Mouse (Mus musculus) kidney, postnatal 14 days (tissue): ENCODE data around the gene Dffb.

ENCODE experiments used
- DNase-seq: peaks from one replicate; pipeline ENCODE4 v3.0.0; 2022; ENCODE audit warnings: mixed read lengths

The Dffb gene

DNA sequence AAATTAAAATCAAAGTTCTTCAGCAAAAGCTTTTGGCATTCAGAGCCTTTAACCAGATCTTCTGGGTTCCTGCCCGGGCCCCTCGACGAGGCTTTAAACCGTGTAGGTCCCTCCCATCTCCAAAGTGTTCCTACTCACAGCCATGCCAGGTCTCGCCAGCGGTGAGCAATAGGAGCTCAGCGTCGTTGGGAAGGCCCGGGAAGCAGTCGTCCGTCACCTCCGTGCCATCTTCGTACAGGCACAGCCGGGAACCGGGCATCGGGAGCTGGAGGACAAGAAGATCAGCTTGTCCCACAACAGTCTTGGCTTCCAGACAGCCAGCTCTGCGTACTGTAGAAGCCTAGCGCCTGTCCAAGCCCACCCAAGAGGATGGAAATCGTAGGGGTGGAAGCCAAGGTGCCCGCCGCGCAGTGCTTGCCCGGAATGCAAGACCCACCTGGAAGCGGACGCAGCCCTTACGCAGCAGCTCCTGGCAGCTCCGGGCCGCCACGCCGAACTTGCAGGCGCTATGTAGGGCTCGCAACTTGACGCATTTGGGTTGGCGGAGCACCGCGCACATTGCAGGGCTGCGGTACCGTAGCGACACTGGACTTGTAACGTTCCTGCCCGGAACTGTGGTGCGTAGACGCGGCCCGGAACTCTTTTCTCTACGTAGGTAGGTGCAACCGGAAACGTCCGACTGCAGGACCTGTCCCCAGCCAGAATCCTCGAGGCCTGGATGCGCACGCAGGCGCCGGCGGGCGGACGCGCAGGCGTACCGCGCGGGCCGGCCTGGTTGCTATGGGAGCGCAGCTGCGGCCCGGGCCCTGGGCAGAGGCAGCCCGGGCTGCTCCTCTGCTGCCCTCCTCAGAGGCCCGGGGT lies at the start of gene Dffb, which contains the start of gene Cep104:
Gene Dffb (minus strand): TSS at position 696 of the 861 bp plus-strand sequence.
Gene Cep104 (plus strand): TSS at position 764 of the 861 bp plus-strand sequence.
- DNase-seq, result peak; percentile 96

- peak; percentile 72 for DNase-seq
Measured at GRCm38 (mm10) chr4:154023754-154024601, 49.1 kb upstream of the Dffb start.

GRCm38 (mm10) chr4:154022844-154023243 lies 47.9 kb upstream of the Dffb start:
- no peak for DNase-seq

DNA sequence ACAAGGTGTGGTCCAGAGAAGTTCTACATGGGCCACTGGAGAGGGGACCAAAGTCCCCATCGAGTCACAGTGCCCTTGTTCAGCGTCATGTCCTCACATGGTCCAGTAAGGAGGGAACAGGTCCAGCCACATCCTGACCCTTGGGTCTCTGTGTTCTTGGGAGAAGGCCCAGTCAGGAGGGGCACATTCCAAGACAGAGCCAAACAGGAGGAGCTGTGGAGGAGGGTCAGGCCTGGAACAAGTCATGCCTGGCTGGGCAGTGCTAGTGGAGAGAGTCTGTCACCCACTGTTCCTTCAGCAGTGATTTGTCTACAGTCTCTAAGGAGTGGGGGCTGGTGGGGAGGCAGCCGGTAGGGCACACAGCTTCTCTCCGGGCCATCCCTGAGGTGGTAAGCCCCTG lies 47.5 kb upstream of the Dffb start:
- peak; percentile 91 for DNase-seq

DNA sequence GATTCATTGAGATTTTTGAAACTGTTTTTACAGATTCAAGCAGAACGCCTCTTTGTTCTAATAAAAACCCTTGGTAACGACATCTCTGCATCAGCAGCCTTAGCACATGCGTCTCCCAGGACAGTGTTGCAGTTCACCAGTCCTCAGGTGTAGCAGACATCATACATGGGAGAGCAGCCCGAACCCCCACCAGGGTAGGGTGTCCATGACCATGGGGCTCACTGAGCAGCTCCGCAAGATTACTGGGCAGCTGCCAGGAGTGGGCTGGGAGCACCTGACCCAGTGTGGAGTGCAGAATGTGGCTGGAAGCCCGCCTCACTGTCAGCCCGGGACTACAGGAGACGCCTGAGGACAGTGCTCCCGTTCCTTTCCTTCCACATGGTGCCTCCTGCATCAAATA lies 46.5 kb upstream of the Dffb start:
- peak; percentile 73 for DNase-seq

- DNase-seq, result peak; percentile 75
Measured at GRCm38 (mm10) chr4:154019571-154019970, 44.6 kb upstream of the Dffb start.

- no peak for DNase-seq
Measured at GRCm38 (mm10) chr4:154015476-154015875, 40.5 kb upstream of the Dffb start.

- no peak for DNase-seq
Measured at GRCm38 (mm10) chr4:154012132-154012882, 37.4 kb upstream of the Dffb start.

DNA sequence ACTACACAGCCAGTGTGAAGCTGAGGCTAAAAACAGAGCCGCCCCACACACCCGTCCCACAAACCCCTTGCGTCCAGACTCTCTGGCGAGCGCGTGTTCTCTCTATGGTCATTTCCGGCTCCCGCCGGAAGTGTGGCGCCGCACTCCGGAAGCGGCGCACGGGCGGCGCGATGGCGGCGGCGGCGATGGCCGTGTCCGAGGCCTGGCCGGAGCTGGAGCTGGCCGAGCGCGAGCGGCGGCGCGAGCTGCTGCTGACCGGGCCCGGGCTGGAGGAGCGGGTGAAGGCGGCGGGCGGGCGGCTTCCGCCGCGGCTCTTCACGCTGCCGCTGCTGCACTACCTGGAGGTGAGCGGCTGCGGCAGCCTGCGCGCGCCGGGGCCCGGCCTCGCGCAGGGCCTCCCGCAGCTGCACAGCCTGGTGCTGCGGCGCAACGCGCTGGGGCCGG lies 36.7 kb upstream of the Dffb start, which contains the start of gene Lrrc47:
Gene Lrrc47 (plus strand): TSS at position 86 of the 444 bp plus-strand sequence.
- DNase-seq, result peak; percentile 90

GRCm38 (mm10) chr4:154010907-154011645 lies 36.1 kb upstream of the Dffb start:
- no peak for DNase-seq

DNA sequence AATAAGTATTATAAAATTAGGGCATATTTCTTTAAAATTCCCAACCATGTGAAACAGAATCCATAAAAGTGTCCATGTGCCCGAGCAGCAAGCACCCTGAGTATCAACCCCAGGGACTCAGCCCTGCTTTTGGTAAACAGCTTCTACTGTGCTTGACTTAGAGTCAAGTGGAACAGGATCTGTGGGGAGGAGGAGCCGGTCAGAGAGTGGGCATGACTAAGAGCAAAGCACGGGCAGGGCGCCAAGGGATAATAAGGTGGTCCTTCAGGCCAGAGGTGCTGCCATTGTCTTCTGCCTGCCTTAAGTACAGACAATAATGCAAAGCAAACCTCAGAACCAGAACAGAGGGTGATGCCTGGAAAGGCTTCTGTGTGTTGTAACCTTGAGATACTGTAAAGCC lies 32.8 kb upstream of the Dffb start:
- no peak for DNase-seq

DNA sequence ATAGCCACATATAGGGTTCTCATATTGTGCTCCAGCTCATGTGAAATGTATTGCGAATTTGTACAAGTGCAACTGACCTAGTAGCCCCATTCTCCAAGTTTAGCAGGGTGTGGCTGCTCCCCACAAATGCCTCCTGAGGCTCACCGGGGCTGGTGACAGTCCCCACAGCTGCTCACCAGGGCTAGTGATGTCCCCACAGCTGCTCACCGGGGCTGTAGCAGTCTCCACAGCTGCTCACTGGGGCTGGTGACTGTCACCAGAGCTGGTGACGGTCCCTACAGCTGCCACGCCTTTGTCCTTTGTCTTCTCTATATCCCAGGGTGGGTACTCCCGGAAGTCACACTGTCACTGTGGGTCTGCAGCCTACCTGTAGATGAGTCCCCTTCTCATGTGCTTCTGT lies 31.3 kb upstream of the Dffb start:
- no peak for DNase-seq

DNA sequence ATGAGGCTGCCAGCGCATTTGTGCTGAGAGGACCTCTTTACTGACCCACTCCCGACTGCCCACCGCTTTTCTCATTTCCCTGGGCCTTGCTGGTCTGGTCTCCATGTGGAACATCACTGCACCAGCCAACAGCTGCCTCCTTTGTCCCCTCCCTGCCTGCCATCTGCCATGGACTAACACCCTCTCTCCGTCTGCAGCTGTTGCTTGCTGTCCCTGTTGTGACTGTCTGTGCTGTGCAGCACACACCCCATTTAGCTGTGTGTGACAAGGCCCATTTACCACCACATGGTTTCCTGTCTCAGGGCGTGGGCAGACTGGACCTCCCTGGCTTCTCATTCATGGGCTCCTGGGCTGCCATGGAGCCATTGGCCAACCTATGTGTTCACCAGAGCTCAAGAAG lies 30.6 kb upstream of the Dffb start:
- no peak for DNase-seq

DNA sequence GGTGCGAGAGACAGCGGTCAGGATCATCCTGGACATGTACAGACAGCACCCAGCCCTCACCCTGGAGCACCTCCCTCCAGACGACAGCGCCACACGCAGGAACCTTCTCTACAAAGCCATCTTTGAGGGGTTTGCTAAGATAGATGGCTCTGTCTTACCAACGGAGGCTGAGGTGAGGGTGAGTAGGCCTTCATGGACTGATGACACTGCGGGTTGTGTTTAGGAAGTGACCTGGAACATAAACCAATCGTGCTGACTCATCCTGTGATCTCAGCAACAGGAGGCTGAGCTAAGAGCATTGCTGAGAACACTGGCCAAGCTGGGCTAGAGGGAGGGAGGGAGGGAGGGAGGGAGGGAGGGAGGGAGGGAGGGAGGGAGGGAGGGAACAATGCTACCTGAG lies 18.6 kb upstream of the Dffb start:
- DNase-seq, result no peak

- no peak for DNase-seq
Measured at GRCm38 (mm10) chr4:153992715-153993114, 17.8 kb upstream of the Dffb start.

DNA sequence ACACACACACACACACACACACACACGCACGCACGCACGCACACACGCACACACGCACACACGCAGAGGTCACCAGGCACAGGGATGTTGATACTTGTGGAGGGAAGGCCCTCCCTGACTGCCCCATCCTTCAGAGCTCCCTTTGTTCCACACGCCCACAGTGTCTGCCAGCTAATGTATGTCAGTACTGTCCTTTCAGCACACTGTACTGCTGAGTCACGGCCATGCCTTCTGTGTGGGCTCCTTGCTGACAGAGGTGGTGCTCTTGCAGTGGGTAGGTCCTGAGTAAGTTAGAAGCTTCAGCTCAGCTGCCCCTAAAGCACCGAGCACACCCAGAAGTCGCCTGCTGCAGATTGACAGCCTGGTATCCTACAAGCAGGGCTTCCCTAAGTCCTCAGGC lies 5.5 kb upstream of the Dffb start:
- DNase-seq, result no peak

DNA sequence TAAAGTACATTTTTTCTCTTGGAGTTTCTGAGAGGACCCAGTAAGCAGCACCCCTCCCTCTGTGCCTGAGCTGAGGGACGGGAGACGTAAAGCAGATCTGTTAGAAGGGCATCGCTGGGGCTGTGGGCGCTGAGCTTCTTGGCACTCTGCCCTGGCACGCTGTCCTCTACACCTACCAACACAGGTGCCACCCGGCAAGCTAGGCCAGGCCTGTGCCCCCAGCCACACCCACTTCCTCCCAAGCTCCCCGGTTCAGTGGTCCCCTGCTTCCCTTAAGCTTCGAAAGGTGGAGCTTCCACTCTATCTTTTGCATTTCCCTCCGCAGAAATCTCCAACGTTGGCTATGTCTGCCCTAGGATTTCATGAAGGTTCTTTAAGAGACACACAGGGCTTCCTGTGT lies 4.3 kb upstream of the Dffb start:
- no peak for DNase-seq

DNA sequence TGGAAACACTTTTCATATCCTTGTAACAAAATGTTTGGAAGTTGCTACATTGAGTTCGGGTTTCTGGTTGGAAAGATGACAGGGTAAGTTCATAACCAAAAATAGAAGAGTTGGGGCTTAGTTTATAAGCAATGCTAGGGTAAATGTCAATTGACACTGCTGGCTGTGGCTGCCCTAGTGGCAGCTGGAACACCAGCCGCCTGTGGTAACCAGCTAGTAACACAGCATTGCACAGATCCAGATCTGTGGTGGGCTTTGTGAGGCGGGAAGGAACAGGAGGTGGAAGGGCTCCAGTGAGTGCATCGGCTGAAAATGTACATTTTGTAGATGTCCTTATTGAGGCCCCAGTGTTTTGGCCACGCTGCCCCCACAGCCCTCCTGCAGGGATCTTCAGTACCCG lies 842 bp upstream of the Dffb start:
- DNase-seq, result no peak

DNA sequence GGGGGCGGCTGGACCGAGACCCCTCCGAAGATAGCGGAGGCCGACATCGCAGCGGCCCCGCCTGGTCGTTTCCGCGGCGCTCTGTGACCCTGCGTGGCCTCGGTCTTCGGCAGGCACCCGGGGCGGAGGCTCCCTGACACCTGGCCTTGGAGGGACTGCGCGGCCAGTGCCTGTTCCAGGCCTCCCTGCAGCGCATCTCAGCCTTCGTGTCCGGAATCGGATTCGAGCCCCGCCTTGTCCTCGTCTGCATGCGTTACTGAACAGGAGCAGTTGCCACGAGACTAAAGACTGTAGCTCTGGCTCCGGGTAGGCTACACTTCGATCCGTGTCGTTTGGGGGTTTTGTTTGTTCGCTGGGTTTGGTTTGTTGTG lies 351 bp upstream of the Dffb start:
- no peak for DNase-seq

- no peak for DNase-seq
Measured at GRCm38 (mm10) chr4:153968063-153968462, 6.9 kb downstream of the Dffb start.

- DNase-seq, result no peak
Measured at GRCm38 (mm10) chr4:153967556-153967955, 7.4 kb downstream of the Dffb start.

- no peak for DNase-seq
Measured at GRCm38 (mm10) chr4:153966651-153967050, 8.3 kb downstream of the Dffb start.
